In the genomic region with DNA sequence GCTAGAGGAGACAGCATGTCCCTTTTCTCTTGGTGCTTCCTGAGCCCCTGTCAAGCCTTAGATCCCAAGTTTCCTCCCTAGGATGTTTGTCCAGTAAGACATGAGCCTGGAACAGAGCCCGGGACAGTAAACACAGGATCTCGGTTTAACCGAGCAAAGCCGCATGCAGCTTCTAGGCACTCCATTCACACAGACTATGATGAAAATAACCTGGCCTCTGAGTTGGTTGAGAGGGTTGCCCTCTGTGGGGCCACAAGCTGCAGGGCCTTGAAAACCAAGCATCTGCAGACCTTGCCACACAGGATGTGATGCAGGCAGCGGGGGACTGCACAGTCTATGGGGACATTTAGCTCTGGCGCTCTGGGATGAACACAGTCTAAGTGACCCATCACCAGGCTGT, we compare ENCODE assay signal across 9 mouse cellular contexts. TPM values are rescaled to one million over a fixed set of nuclear protein-coding genes. Genes with fewer than 3 reads are reported as not detected.
DNase-seq lines count a peak whose midpoint lies in the region; ATAC-seq and TF ChIP-seq lines count a peak whose summit lies in the region.
"Had no signal": no experiment of that assay in that cellular context is flagged by ENCODE, and none has a peak within 500 bp of the region (broad histone marks: within the 10 kb centered on the region; RNA-seq: fewer than 3 reads in every experiment).

No protein-coding gene starts in this region.

- ATAC-seq in monocyte, adult 5-6 weeks (replicated peaks; ENCODE audit: insufficient number of reproducible peaks, low FRiP score, low TSS enrichment, poor library complexity, severe bottlenecking): peak; percentile 49

- TF ChIP-seq POLR2A in lung, adult 2 months (IDR thresholded peaks at IDR 0.05; ENCODE audit: borderline replicate concordance, extremely low read depth, low read depth, low read length): no peak

- peak; percentile 45 to 61 for DNase-seq in lung, adult 18-20 months
- DNase-seq in lung, adult 2 months: no peak
- peak; percentile 79 for DNase-seq in induced T-regulatory cell, adult 2 months (ENCODE audit: low read depth)
- peak; percentile 69 for DNase-seq in thymus, postnatal 4 days
- DNase-seq in frontal cortex, adult 2 months (ENCODE audit: extremely low spot score in 1 of 2, low spot score in 1 of 2): no peak
- no peak for DNase-seq in Muller cell, postnatal 12 days (ENCODE audit: inconsistent ontology term)
- DNase-seq in cerebellum, postnatal 25 days: no peak

- WGBS in lung, adult 2 months: 28% methylated on average over 6 of the region's 6 CpGs

- no peak for TF ChIP-seq CTCF in lung, adult 2 months (IDR thresholded peaks at IDR 0.05; ENCODE audit: insufficient read depth, low read length)

- H3K4me3 ChIP-seq in lung, adult 2 months (replicated peaks; ENCODE audit: extremely low read depth, low read depth, low read length): no peak overlapping the region
- H3K4me3 ChIP-seq: neural tube, embryonic 12.5 days had no signal

- peaks cover 27% of the 10 kb centered on the region for H3K4me1 ChIP-seq in lung, adult 2 months (ENCODE audit: control insufficient read depth, insufficient read depth, low read length)

RNA-seq across cellular contexts. Expression of gene Fam83d, which starts 34.0 kb away (rescaled TPM):
- polyA plus RNA-seq in lung, adult 2 months (2012; rRNA removed): 1.9 and 6.7 TPM in 2 replicates
- 1.9 to 2.2 TPM in 2 of 3 replicates, not detected in the other for total RNA-seq in monocyte, adult 5-6 weeks (2017)
- 3.3 and 3.5 TPM in 2 replicates for polyA plus RNA-seq in frontal cortex, adult 2 months (2012; rRNA removed)

Comparison
In these comparisons a context has a peak if more than half of its experiments do, and no peak if none do; other contexts are left out.
1. DNase-seq: peak in lung, adult 18-20 months (2 of 2), induced T-regulatory cell, adult 2 months (single experiment) and thymus, postnatal 4 days (single experiment); none in lung, adult 2 months (single experiment), frontal cortex, adult 2 months (0 of 2), Muller cell, postnatal 12 days (single experiment) and cerebellum, postnatal 25 days (0 of 2).